9 mouse cellular contexts compared by ENCODE assay signal in genomic region chr8:109155489-109155888, GRCm38 (mm10).
DNase-seq lines count a peak whose midpoint lies in the region; ATAC-seq and TF ChIP-seq lines count a peak whose summit lies in the region.
"Had no signal": no experiment of that assay in that cellular context is flagged by ENCODE, and none has a peak within 500 bp of the region (broad histone marks: within the 10 kb centered on the region; RNA-seq: fewer than 3 reads in every experiment).

No protein-coding gene starts in this region.

- no peak overlapping the region for H3K9ac ChIP-seq in lung, postnatal 0 days (replicated peaks; ENCODE audit: low read depth)
- no peak overlapping the region for H3K9ac ChIP-seq in embryonic facial prominence, embryonic 12.5 days
- no peak overlapping the region for H3K9ac ChIP-seq in heart, embryonic 16.5 days (ENCODE audit: low read length)
- H3K9ac ChIP-seq: midbrain, embryonic 12.5 days had no signal

- no peaks in the 10 kb centered on the region for H3K4me1 ChIP-seq in lung, postnatal 0 days (ENCODE audit: insufficient read depth, low read depth, low read length)
- H3K4me1 ChIP-seq in lung, adult 2 months (ENCODE audit: control insufficient read depth, insufficient read depth, low read length), result no peaks in the 10 kb centered on the region
- H3K4me1 ChIP-seq in embryonic facial prominence, embryonic 12.5 days, result peaks cover 3% of the 10 kb centered on the region; the same call in 1 of the 2 replicates
- H3K4me1 ChIP-seq in heart, embryonic 16.5 days (ENCODE audit: control insufficient read depth, insufficient read depth, low read length), result no peaks in the 10 kb centered on the region
- H3K4me1 ChIP-seq: midbrain, embryonic 12.5 days had no signal

- ATAC-seq in lung, postnatal 0 days, result peak; percentile 49; the same call in 1 of the 2 replicates
- ATAC-seq in embryonic facial prominence, embryonic 12.5 days (ENCODE audit: insufficient number of reproducible peaks, insufficient read depth, low FRiP score, low TSS enrichment), result no peak
- no peak for ATAC-seq in heart, embryonic 16.5 days (replicated peaks; ENCODE audit: extremely low read depth, insufficient read depth, low FRiP score)
- no peak for ATAC-seq in erythroid progenitor cell, adult 5-6 weeks (replicated peaks; ENCODE audit: low FRiP score, poor library complexity, severe bottlenecking)

- no peak overlapping the region for H3K4me2 ChIP-seq in lung, postnatal 0 days (replicated peaks; ENCODE audit: low read depth, low read length)
- H3K4me2 ChIP-seq in embryonic facial prominence, embryonic 12.5 days (replicated peaks), result peak overlapping the region; percentile 20; the same call in 1 of the 2 replicates
- no peak overlapping the region for H3K4me2 ChIP-seq in heart, embryonic 16.5 days (ENCODE audit: low read depth, low read length)
- H3K4me2 ChIP-seq: midbrain, embryonic 12.5 days had no signal

- no peak overlapping the region for H3K4me3 ChIP-seq in lung, postnatal 0 days (ENCODE audit: low read depth, low read length)
- H3K4me3 ChIP-seq in lung, adult 2 months (replicated peaks; ENCODE audit: extremely low read depth, low read depth, low read length), result no peak overlapping the region
- no peak overlapping the region for H3K4me3 ChIP-seq in embryonic facial prominence, embryonic 12.5 days
- H3K4me3 ChIP-seq in heart, embryonic 16.5 days (ENCODE audit: low read length), result no peak overlapping the region
- H3K4me3 ChIP-seq: midbrain, embryonic 12.5 days had no signal

- no peak for TF ChIP-seq POLR2A in lung, adult 2 months (IDR thresholded peaks at IDR 0.05; ENCODE audit: borderline replicate concordance, extremely low read depth, low read depth, low read length)

- H3K9me3 ChIP-seq in lung, postnatal 0 days (ENCODE audit: low read length), result no peaks in the 10 kb centered on the region
- 0 out of 2 replicates have a peak, but pooled peaks cover 8% of the 10 kb centered on the region for H3K9me3 ChIP-seq in embryonic facial prominence, embryonic 12.5 days
- H3K9me3 ChIP-seq in heart, embryonic 16.5 days (replicated peaks; ENCODE audit: control insufficient read depth, low read length), result peaks cover 10% of the 10 kb centered on the region

- no peak for TF ChIP-seq CTCF in lung, postnatal 0 days (IDR thresholded peaks at IDR 0.05)
- no peak for TF ChIP-seq CTCF in lung, adult 2 months (IDR thresholded peaks at IDR 0.05; ENCODE audit: insufficient read depth, low read length)

- 64% methylated on average over 11 of the region's 11 CpGs for WGBS in lung, postnatal 0 days
- 49% methylated on average over 11 of the region's 11 CpGs for WGBS in lung, adult 2 months
- WGBS in embryonic facial prominence, embryonic 12.5 days, result 36% methylated on average over 11 of the region's 11 CpGs
- WGBS in heart, embryonic 16.5 days, result 57% methylated on average over 11 of the region's 11 CpGs

- no peak overlapping the region for H3K27ac ChIP-seq in lung, postnatal 0 days (ENCODE audit: low read length)
- no peak overlapping the region; the same call in 1 of the 2 replicates for H3K27ac ChIP-seq in embryonic facial prominence, embryonic 12.5 days
- H3K27ac ChIP-seq in heart, embryonic 16.5 days (ENCODE audit: low read length), result peak overlapping the region; percentile 18; the same call in 1 of the 2 replicates
- H3K27ac ChIP-seq: midbrain, embryonic 12.5 days had no signal

- no peak for TF ChIP-seq EP300 in lung, postnatal 0 days (IDR thresholded peaks at IDR 0.05)

- DNase-seq in lung, postnatal 0 days (ENCODE audit: low spot score), result peak; percentile 38
- DNase-seq in lung, adult 2 months, result no peak
- DNase-seq in lung, postnatal 36 days, result peak; percentile 25
- no peak for DNase-seq in thymus, postnatal 14 days
- no peak for DNase-seq in retina, postnatal 1 day

- no peaks in the 10 kb centered on the region for H3K27me3 ChIP-seq in lung, postnatal 0 days (replicated peaks; ENCODE audit: insufficient read depth, low read length)
- no peaks in the 10 kb centered on the region for H3K27me3 ChIP-seq in embryonic facial prominence, embryonic 12.5 days
- no peaks in the 10 kb centered on the region for H3K27me3 ChIP-seq in heart, embryonic 16.5 days (ENCODE audit: control insufficient read depth, insufficient read depth, low read length)
- H3K27me3 ChIP-seq: midbrain, embryonic 12.5 days had no signal

- H3K36me3 ChIP-seq in lung, postnatal 0 days (ENCODE audit: insufficient read depth, low read length), result no peaks in the 10 kb centered on the region
- no peaks in the 10 kb centered on the region for H3K36me3 ChIP-seq in embryonic facial prominence, embryonic 12.5 days
- no peaks in the 10 kb centered on the region; the same call in 1 of the 2 replicates for H3K36me3 ChIP-seq in heart, embryonic 16.5 days (ENCODE audit: control insufficient read depth, insufficient read depth)
- H3K36me3 ChIP-seq: midbrain, embryonic 12.5 days had no signal

Comparison
In these comparisons a context has a peak if more than half of its experiments do, and no peak if none do; other contexts are left out.
1. DNase-seq: peak in lung, postnatal 0 days (single experiment) and lung, postnatal 36 days (single experiment); none in lung, adult 2 months (single experiment), thymus, postnatal 14 days (single experiment) and retina, postnatal 1 day (single experiment).